Mouse (Mus musculus) lung, postnatal 14 days (tissue): Measurements from ENCODE around the gene Gm10644.
A peak's percentile ranks its signal among the peaks of the same experiment; 100 is the strongest.

Experiments
- DNase-seq: peaks from one replicate; pipeline ENCODE4 v3.0.0; 2021

Gene Gm10644

GRCm38 (mm10) chr8:83895894-83896293, 59.1 kb downstream of the Gm10644 start:
- DNase-seq: peak; percentile 60

GRCm38 (mm10) chr8:83893915-83894314, 61.1 kb downstream of the Gm10644 start:
- peak; percentile 90 for DNase-seq

- peak; percentile 38 for DNase-seq
These were observed 62.9 kb downstream of the Gm10644 start for GRCm38 (mm10) chr8:83892061-83892460.

- no peak for DNase-seq
These were observed 66.6 kb downstream of the Gm10644 start for GRCm38 (mm10) chr8:83888409-83888808.
